Mouse (Mus musculus): ENCODE measurements around the gene Ptgds. TPM values are rescaled to one million over a fixed set of nuclear protein-coding genes. Genes with fewer than 3 reads are reported as not detected.

The Ptgds gene
- polyA plus RNA-seq, 1 experiment from 2014 or later, result 0.31 TPM

- Histone ChIP-seq H3K27me3 (ENCODE audit: poor library complexity, severe bottlenecking) (peaks cover 45% of the 10 kb centered on the region), H3K27ac (peak overlapping the region; percentile 92), H3K4me1 (peaks cover 47% of the 10 kb centered on the region), H3K36me3 (replicated peaks) (peaks cover under 1% of the 10 kb centered on the region; the same call in 1 of the 2 replicates), H3K4me3 (peak overlapping the region; percentile 83), H3K9me3 (no peaks in the 10 kb centered on the region)
- WGBS, result 79% methylated on average over 5 of the region's 5 CpGs
- DNase-seq (ENCODE audit: extremely low spot score, low spot score), result no peak
These were observed 40.2 kb downstream of the Ptgds start for GRCm38 (mm10) chr2:25429435-25430180.

DNA sequence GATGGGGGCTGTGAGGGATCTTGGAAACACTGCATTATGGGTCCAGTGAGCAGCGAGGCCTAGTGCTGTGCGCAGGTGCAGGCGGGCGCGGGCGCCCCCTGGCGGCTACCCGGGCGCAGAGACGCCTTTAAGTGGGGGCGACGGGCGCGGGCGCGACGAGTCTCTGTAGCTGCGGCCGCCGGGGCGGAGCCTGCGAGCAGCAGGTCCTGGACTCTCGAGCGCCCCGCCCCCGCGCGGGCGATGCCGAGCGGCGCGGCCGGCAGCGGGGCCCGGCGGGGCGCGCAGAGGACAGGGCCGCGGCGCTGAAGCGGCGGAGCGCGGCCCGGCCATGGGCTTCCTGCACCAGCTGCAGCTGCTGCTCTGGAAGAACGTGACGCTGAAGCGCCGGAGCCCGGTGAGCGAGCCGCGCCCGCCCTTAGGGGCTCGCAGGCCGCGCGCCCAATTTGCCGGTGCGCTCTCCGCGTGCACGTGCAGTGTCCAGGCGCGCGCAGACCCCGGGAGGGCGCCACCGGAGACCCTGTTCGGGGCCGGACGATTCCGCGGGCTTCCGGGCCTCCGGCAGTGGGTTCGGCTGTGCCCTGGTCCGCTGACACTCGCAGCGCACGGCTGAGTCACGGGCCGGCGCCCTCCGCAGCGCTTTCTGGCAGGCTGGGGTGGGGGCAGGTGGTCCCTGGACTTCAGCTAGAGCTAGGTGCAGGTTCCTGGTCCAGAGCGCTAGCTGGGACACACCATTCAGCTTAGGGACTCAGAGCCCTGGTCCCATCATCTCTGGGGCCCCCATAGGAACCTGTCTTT lies 41.2 kb downstream of the Ptgds start, which contains the start of gene Abca2:
Gene Abca2, plus strand, starts transcription at position 262 of the 795 bp plus-strand sequence.
- Histone ChIP-seq H3K27ac (peak within 1 kb of the TSS; percentile 92), H3K9me3 (no peaks in the 10 kb centered on the region), H3K4me1 (peaks cover 47% of the 10 kb centered on the region), H3K27me3 (ENCODE audit: poor library complexity, severe bottlenecking) (peaks cover 55% of the 10 kb centered on the region), H3K4me3 (peak within 1 kb of the TSS; percentile 83), H3K36me3 (replicated peaks) (no peaks in the 10 kb centered on the region; the same call in 1 of the 2 replicates)
- under 1% methylated on average over 89 of the region's 89 CpGs for WGBS
- DNase-seq (ENCODE audit: extremely low spot score, low spot score), result peak; percentile 91

- DNase-seq (ENCODE audit: extremely low spot score, low spot score), result no peak
- WGBS, result 92% methylated on average over 5 of the region's 5 CpGs
- Histone ChIP-seq H3K27me3 (ENCODE audit: poor library complexity, severe bottlenecking) (peaks cover 69% of the 10 kb centered on the region), H3K4me3 (no peak overlapping the region), H3K9me3 (no peaks in the 10 kb centered on the region), H3K4me1 (peaks cover 50% of the 10 kb centered on the region), H3K36me3 (replicated peaks) (no peaks in the 10 kb centered on the region), H3K27ac (no peak overlapping the region)
These were observed 42.6 kb downstream of the Ptgds start for GRCm38 (mm10) chr2:25427256-25427655.

- Histone ChIP-seq H3K27me3 (ENCODE audit: poor library complexity, severe bottlenecking) (peaks cover 70% of the 10 kb centered on the region), H3K4me3 (no peak overlapping the region), H3K9me3 (no peaks in the 10 kb centered on the region), H3K27ac (no peak overlapping the region), H3K36me3 (replicated peaks) (no peaks in the 10 kb centered on the region), H3K4me1 (peaks cover 50% of the 10 kb centered on the region)
- DNase-seq (ENCODE audit: extremely low spot score, low spot score), result peak; percentile 82
- 27% methylated on average over 5 of the region's 5 CpGs for WGBS
These were observed 43.1 kb downstream of the Ptgds start for GRCm38 (mm10) chr2:25426721-25427191.

DNA sequence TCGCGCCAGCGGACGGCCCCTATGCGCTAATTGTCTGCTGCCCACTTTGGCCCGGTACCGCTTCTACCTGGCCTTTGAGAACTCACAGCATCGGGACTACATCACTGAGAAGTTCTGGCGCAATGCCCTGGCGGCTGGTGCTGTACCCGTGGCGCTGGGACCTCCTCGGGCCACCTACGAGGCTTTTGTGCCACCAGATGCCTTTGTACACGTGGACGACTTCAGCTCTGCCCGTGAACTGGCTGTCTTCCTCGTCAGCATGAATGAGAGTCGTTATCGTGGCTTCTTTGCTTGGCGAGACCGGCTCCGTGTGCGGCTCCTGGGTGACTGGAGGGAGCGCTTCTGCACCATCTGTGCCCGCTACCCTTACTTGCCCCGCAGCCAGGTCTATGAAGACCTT lies 44.4 kb downstream of the Ptgds start:
- peaks cover 63% of the 10 kb centered on the region for H3K27me3 ChIP-seq (ENCODE audit: poor library complexity, severe bottlenecking)
- WGBS, result 47% methylated on average over 27 of the region's 27 CpGs

DNA sequence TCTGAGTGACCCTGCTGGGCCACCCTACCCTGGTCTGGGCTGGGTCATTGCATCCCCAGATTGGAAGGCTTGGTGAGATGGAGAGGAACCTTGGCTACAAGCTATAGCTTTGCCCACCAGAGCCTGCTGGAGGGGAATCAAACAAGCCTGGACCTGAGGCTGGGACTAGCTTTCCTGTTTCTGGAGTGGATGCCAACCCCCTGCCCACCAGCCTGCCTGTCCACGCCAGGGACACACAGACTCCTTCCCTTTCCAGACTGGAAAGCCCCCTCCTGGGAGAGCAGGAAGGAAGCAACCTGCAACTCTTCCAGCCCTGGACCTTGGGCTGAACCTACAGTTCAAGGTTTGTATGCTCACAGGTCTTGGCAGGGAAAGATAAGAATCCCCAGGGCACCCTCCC lies 46.2 kb downstream of the Ptgds start:
- no peak for DNase-seq (ENCODE audit: extremely low spot score, low spot score)
- peaks cover 20% of the 10 kb centered on the region for H3K4me1 ChIP-seq
- H3K27me3 ChIP-seq (ENCODE audit: poor library complexity, severe bottlenecking), result peaks cover 46% of the 10 kb centered on the region
- no peak overlapping the region for H3K4me3 ChIP-seq
- H3K27ac ChIP-seq, result no peak overlapping the region
- no peaks in the 10 kb centered on the region for H3K36me3 ChIP-seq (replicated peaks)
- H3K9me3 ChIP-seq, result no peaks in the 10 kb centered on the region
- WGBS, result 89% methylated on average over 1 of the region's 1 CpGs

More for the DNA sequence above, 44.4 kb downstream of the Ptgds start:
- Histone ChIP-seq H3K27ac (no peak overlapping the region), H3K4me1 (peaks cover 38% of the 10 kb centered on the region), H3K9me3 (no peaks in the 10 kb centered on the region), H3K36me3 (replicated peaks) (no peaks in the 10 kb centered on the region), H3K4me3 (no peak overlapping the region)
- no peak for DNase-seq (ENCODE audit: extremely low spot score, low spot score)

DNA sequence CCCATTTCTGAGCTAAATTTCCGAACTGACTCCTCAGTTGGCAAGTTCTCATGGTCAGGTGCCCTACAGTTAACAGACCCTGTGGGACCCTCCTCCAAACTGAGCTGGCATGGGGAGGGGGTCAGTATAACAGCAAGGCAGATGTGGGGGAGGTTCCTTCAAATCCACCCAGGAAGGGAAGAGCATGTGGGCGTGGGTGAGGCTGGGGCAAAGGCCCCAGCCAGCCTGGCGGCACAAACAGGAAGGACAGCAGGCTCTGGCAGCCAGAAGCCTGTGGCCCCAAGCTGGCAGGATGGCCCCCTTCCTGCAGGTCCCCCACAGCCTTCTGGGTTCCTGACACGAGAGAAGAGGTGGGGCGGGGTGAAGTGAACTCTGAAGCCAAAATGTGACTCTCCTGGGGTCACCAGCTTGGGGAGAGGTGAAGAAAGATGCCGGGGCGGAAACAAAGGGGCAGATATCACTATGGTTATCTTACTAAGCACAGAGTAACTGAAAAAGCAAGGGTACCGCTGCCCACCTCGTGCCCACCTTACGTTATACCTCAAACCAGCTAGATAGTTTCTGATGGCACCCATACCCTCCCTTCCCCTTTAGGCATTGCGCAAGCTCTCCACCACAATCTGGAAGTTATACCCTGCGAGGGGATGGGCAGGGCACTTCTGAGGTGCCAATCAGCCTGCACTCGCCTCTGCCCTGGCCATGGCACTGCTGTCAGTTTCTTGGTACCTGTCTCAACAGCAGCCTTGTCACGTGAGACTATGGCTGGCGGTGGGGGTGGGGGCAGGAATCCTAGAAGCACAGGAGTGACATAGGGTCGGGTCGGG lies 47.0 kb downstream of the Ptgds start, which contains the start of gene Fut7:
Gene Fut7, plus strand, starts transcription at position 681 of the 824 bp plus-strand sequence.
- Histone ChIP-seq H3K4me3 (no peak within 1 kb of the TSS), H3K36me3 (replicated peaks) (no peaks in the 10 kb centered on the region), H3K27me3 (ENCODE audit: poor library complexity, severe bottlenecking) (peaks cover 46% of the 10 kb centered on the region), H3K4me1 (peaks cover 15% of the 10 kb centered on the region), H3K27ac (no peak within 1 kb of the TSS; the same call in 1 of the 2 replicates), H3K9me3 (no peaks in the 10 kb centered on the region)
- DNase-seq (ENCODE audit: extremely low spot score, low spot score), result no peak
- 73% methylated on average over 17 of the region's 17 CpGs for WGBS

- H3K4me1 ChIP-seq, result peaks cover 21% of the 10 kb centered on the region
- no peak overlapping the region for H3K4me3 ChIP-seq
- H3K36me3 ChIP-seq (replicated peaks), result no peaks in the 10 kb centered on the region
- H3K9me3 ChIP-seq, result no peaks in the 10 kb centered on the region
- H3K27me3 ChIP-seq (ENCODE audit: poor library complexity, severe bottlenecking), result peaks cover 46% of the 10 kb centered on the region
- peak; percentile 64 for DNase-seq (ENCODE audit: extremely low spot score, low spot score)
- H3K27ac ChIP-seq, result no peak overlapping the region
- 20% methylated on average over 3 of the region's 3 CpGs for WGBS
These were observed 48.0 kb downstream of the Ptgds start for GRCm38 (mm10) chr2:25421896-25422295.

- DNase-seq (ENCODE audit: extremely low spot score, low spot score), result no peak
- Histone ChIP-seq H3K4me3 (no peak overlapping the region), H3K9me3 (no peaks in the 10 kb centered on the region), H3K4me1 (peaks cover 13% of the 10 kb centered on the region; the same call in 1 of the 2 replicates), H3K27ac (no peak overlapping the region), H3K36me3 (replicated peaks) (no peaks in the 10 kb centered on the region), H3K27me3 (ENCODE audit: poor library complexity, severe bottlenecking) (peaks cover 3% of the 10 kb centered on the region; the same call in 1 of the 2 replicates)
- 16% methylated on average over 3 of the region's 3 CpGs for WGBS
These were observed 52.4 kb downstream of the Ptgds start for GRCm38 (mm10) chr2:25417426-25417825.

Small RNA genes lying within 50 kb of the gene (microRNA-seq; reads per million reads assigned to microRNA genes)
- gene Mir3087, result not detected

Other genes with a start within 250 kb of the Ptgds start
- gene Tubb4b, start 245.3 kb downstream of the Ptgds start, polyA plus RNA-seq (2016; fragmentation: Nextera tagmentation; extraction: Ambion mirVana), result 736 and 780 TPM in 2 replicates
- gene Slc34a3, start 235.7 kb downstream of the Ptgds start, polyA plus RNA-seq (2016; fragmentation: Nextera tagmentation; extraction: Ambion mirVana), result not detected in 2 replicates
- gene Rnf224, start 233.3 kb downstream of the Ptgds start, polyA plus RNA-seq (2016; fragmentation: Nextera tagmentation; extraction: Ambion mirVana), result not detected in 2 replicates
- gene Rnf208, start 227.8 kb downstream of the Ptgds start, polyA plus RNA-seq (2016; fragmentation: Nextera tagmentation; extraction: Ambion mirVana), result 23.3 and 26.5 TPM in 2 replicates
- 0.18 and 0.22 TPM in 2 replicates for gene Cysrt1, start 227.6 kb downstream of the Ptgds start, polyA plus RNA-seq (2016; fragmentation: Nextera tagmentation; extraction: Ambion mirVana)
- 6.9 and 7.0 TPM in 2 replicates for gene AL732309.1, start 223.2 kb downstream of the Ptgds start, polyA plus RNA-seq (2016; fragmentation: Nextera tagmentation; extraction: Ambion mirVana)
- 15.9 and 17.9 TPM in 2 replicates for gene Tmem203, start 214.6 kb downstream of the Ptgds start, polyA plus RNA-seq (2016; fragmentation: Nextera tagmentation; extraction: Ambion mirVana)
- 6.5 and 8.3 TPM in 2 replicates for gene Tprn, start 207.4 kb downstream of the Ptgds start, polyA plus RNA-seq (2016; fragmentation: Nextera tagmentation; extraction: Ambion mirVana)
- 231 and 247 TPM in 2 replicates for gene Ssna1, start 197.6 kb downstream of the Ptgds start, polyA plus RNA-seq (2016; fragmentation: Nextera tagmentation; extraction: Ambion mirVana)
- gene Anapc2, start 197.6 kb downstream of the Ptgds start, polyA plus RNA-seq (2016; fragmentation: Nextera tagmentation; extraction: Ambion mirVana), result 136 and 142 TPM in 2 replicates
- gene Tmem210, start 181.9 kb downstream of the Ptgds start, polyA plus RNA-seq (2016; fragmentation: Nextera tagmentation; extraction: Ambion mirVana), result not detected in 2 replicates
- not detected in 2 replicates for gene Lrrc26, start 180.1 kb downstream of the Ptgds start, polyA plus RNA-seq (2016; fragmentation: Nextera tagmentation; extraction: Ambion mirVana)
- 0.87 and 1.3 TPM in 2 replicates for gene Grin1, start 150.9 kb downstream of the Ptgds start, polyA plus RNA-seq (2016; fragmentation: Nextera tagmentation; extraction: Ambion mirVana)
- 53.5 and 58.9 TPM in 2 replicates for gene Man1b1, start 137.7 kb downstream of the Ptgds start, polyA plus RNA-seq (2016; fragmentation: Nextera tagmentation; extraction: Ambion mirVana)
- gene Dpp7, start 113.7 kb downstream of the Ptgds start, polyA plus RNA-seq (2016; fragmentation: Nextera tagmentation; extraction: Ambion mirVana), result 17.6 and 21.8 TPM in 2 replicates
- gene Uap1l1, start 104.4 kb downstream of the Ptgds start, polyA plus RNA-seq (2016; fragmentation: Nextera tagmentation; extraction: Ambion mirVana), result 7.3 and 7.9 TPM in 2 replicates
- 93.7 and 96.1 TPM in 2 replicates for gene Sapcd2, start 97.7 kb downstream of the Ptgds start, polyA plus RNA-seq (2016; fragmentation: Nextera tagmentation; extraction: Ambion mirVana)
- 0.11 TPM in 1 of 2 replicates, not detected in the other for gene Entpd2, start 74.2 kb downstream of the Ptgds start, polyA plus RNA-seq (2016; fragmentation: Nextera tagmentation; extraction: Ambion mirVana)
- 53.4 and 62.2 TPM in 2 replicates for gene Npdc1, start 70.7 kb downstream of the Ptgds start, polyA plus RNA-seq (2016; fragmentation: Nextera tagmentation; extraction: Ambion mirVana)
- gene Fut7, start 46.8 kb downstream of the Ptgds start, polyA plus RNA-seq (2016; fragmentation: Nextera tagmentation; extraction: Ambion mirVana), result not detected in 2 replicates
- gene Abca2, start 41.3 kb downstream of the Ptgds start, polyA plus RNA-seq (2016; fragmentation: Nextera tagmentation; extraction: Ambion mirVana), result 8.8 and 9.0 TPM in 2 replicates
- 0.57 TPM in 2 replicates for gene Clic3, start 13.2 kb downstream of the Ptgds start, polyA plus RNA-seq (2016; fragmentation: Nextera tagmentation; extraction: Ambion mirVana)
- 12.4 and 15.5 TPM in 2 replicates for gene Paxx, start 9.0 kb downstream of the Ptgds start, polyA plus RNA-seq (2016; fragmentation: Nextera tagmentation; extraction: Ambion mirVana)
- gene Lcn12, start 23.9 kb upstream of the Ptgds start, polyA plus RNA-seq (2016; fragmentation: Nextera tagmentation; extraction: Ambion mirVana), result not detected in 2 replicates
- 90.7 and 93.9 TPM in 2 replicates for gene Fbxw5, start 30.7 kb upstream of the Ptgds start, polyA plus RNA-seq (2016; fragmentation: Nextera tagmentation; extraction: Ambion mirVana)
- 6.3 and 7.2 TPM in 2 replicates for gene C8g, start 31.7 kb upstream of the Ptgds start, polyA plus RNA-seq (2016; fragmentation: Nextera tagmentation; extraction: Ambion mirVana)
- gene Traf2, start 76.9 kb upstream of the Ptgds start, polyA plus RNA-seq (2016; fragmentation: Nextera tagmentation; extraction: Ambion mirVana), result 40.2 and 42.6 TPM in 2 replicates
- 337 and 341 TPM in 2 replicates for gene Edf1, start 87.8 kb upstream of the Ptgds start, polyA plus RNA-seq (2016; fragmentation: Nextera tagmentation; extraction: Ambion mirVana)
- gene Mamdc4, start 104.8 kb upstream of the Ptgds start, polyA plus RNA-seq (2016; fragmentation: Nextera tagmentation; extraction: Ambion mirVana), result 5.0 and 7.0 TPM in 2 replicates
- gene Phpt1, start 105.2 kb upstream of the Ptgds start, polyA plus RNA-seq (2016; fragmentation: Nextera tagmentation; extraction: Ambion mirVana), result 162 and 165 TPM in 2 replicates
- 0.02 TPM in 1 of 2 replicates, not detected in the other for gene Ajm1, start 111.7 kb upstream of the Ptgds start, polyA plus RNA-seq (2016; fragmentation: Nextera tagmentation; extraction: Ambion mirVana)
- gene Rabl6, start 138.5 kb upstream of the Ptgds start, polyA plus RNA-seq (2016; fragmentation: Nextera tagmentation; extraction: Ambion mirVana), result 78.3 and 80.8 TPM in 2 replicates
- gene Ccdc183, start 147.6 kb upstream of the Ptgds start, polyA plus RNA-seq (2016; fragmentation: Nextera tagmentation; extraction: Ambion mirVana), result 0.09 TPM in 2 replicates
- 16.4 and 17.9 TPM in 2 replicates for gene Tmem141, start 152.0 kb upstream of the Ptgds start, polyA plus RNA-seq (2016; fragmentation: Nextera tagmentation; extraction: Ambion mirVana)
- 0.30 and 0.37 TPM in 2 replicates for gene Fcna, start 158.0 kb upstream of the Ptgds start, polyA plus RNA-seq (2016; fragmentation: Nextera tagmentation; extraction: Ambion mirVana)
- gene Lcn8, start 183.1 kb upstream of the Ptgds start, polyA plus RNA-seq (2016; fragmentation: Nextera tagmentation; extraction: Ambion mirVana), result not detected in 2 replicates
- gene Lcn5, start 187.9 kb upstream of the Ptgds start, polyA plus RNA-seq (2016; fragmentation: Nextera tagmentation; extraction: Ambion mirVana), result not detected in 2 replicates
- not detected in 2 replicates for gene Lcn6, start 206.7 kb upstream of the Ptgds start, polyA plus RNA-seq (2016; fragmentation: Nextera tagmentation; extraction: Ambion mirVana)
- not detected in 2 replicates for gene Lcn10, start 212.7 kb upstream of the Ptgds start, polyA plus RNA-seq (2016; fragmentation: Nextera tagmentation; extraction: Ambion mirVana)
- gene Obp2a, start 230.0 kb upstream of the Ptgds start, polyA plus RNA-seq (2016; fragmentation: Nextera tagmentation; extraction: Ambion mirVana), result not detected in 2 replicates
- 75.6 and 76.1 TPM in 2 replicates for gene Bmyc, start 236.7 kb upstream of the Ptgds start, polyA plus RNA-seq (2016; fragmentation: Nextera tagmentation; extraction: Ambion mirVana)